Mouse (Mus musculus) brain, embryonic 14.5 days (tissue): Measurements from ENCODE around the gene Spag9. TPM values are rescaled to one million over a fixed set of nuclear protein-coding genes. Genes with fewer than 3 reads are reported as not detected.

ENCODE experiments used
- DNase-seq: peaks from one replicate; pipeline ENCODE4 v3.0.0-alpha.2; 2011; ENCODE audit warnings: low read depth
- CTCF ChIP-seq: fragments of 200-500 bp; IDR thresholded peaks from 2 replicates; pipeline ENCODE4 v1.5.1; 2012; ENCODE audit warnings: inconsistent platforms, mild to moderate bottlenecking, moderate library complexity, borderline replicate concordance; ENCODE audit not compliant: insufficient read depth, insufficient read length; ENCODE audit errors: extremely low read depth
- POLR2A ChIP-seq: fragments of 200-500 bp; IDR thresholded peaks from 2 replicates; pipeline ENCODE4 v1.6.1; 2012; ENCODE audit warnings: mild to moderate bottlenecking, inconsistent platforms, borderline replicate concordance; ENCODE audit not compliant: poor library complexity, insufficient read depth, insufficient read length, severe bottlenecking; ENCODE audit errors: extremely low read depth
- polyA plus RNA-seq: library from polyadenylated mRNA; depleted of rRNA; stranded (reverse); fragments of >200 nt; gene quantifications from 2 replicates; pipeline ENCODE4 v1.2.3, GENCODE M21; 2012; rRNA removed

Spag9 gene
- polyA plus RNA-seq: 91.9 and 112 TPM in 2 replicates

GRCm38 (mm10) chr11:93995720-93996305 is at the start of gene Spag9:
Spag9 (plus strand) TSS chr11:93996091.
- DNase-seq: peak; percentile 97
- peak; percentile 84 for TF ChIP-seq POLR2A
- TF ChIP-seq CTCF: no peak

GRCm38 (mm10) chr11:93948887-93949567 is 46.9 kb upstream of the Spag9 start:
- TF ChIP-seq POLR2A (no peak), CTCF (no peak)
- DNase-seq: no peak

GRCm38 (mm10) chr11:93950045-93950444 is 45.8 kb upstream of the Spag9 start:
- no peak for DNase-seq
- TF ChIP-seq CTCF: no peak

- DNase-seq: no peak
- TF ChIP-seq POLR2A: no peak
- no peak for TF ChIP-seq CTCF
These were observed 43.5 kb upstream of the Spag9 start for GRCm38 (mm10) chr11:93952376-93952775.

GRCm38 (mm10) chr11:93954738-93955255 is 41.1 kb upstream of the Spag9 start:
- TF ChIP-seq CTCF: no peak
- TF ChIP-seq POLR2A: no peak
- DNase-seq: peak; percentile 54

GRCm38 (mm10) chr11:93955256-93956150 is 40.4 kb upstream of the Spag9 start:
- TF ChIP-seq CTCF: no peak
- peak; percentile 5; the same call in 1 of the 2 replicates for TF ChIP-seq POLR2A

GRCm38 (mm10) chr11:93956159-93956558 is 39.7 kb upstream of the Spag9 start, which contains the start of gene Nme2:
Nme2 (minus strand) TSS chr11:93956259.
- TF ChIP-seq CTCF (no peak), POLR2A (no peak)
- no peak for DNase-seq

More at GRCm38 (mm10) chr11:93955256-93956150, 40.4 kb upstream of the Spag9 start:
- peak; percentile 96 for DNase-seq

- DNase-seq: no peak
- no peak for TF ChIP-seq POLR2A
- no peak for TF ChIP-seq CTCF
These were observed 38.8 kb upstream of the Spag9 start for GRCm38 (mm10) chr11:93957031-93957555.

- DNase-seq: no peak
- TF ChIP-seq POLR2A (no peak), CTCF (no peak)
These were observed 38.1 kb upstream of the Spag9 start for GRCm38 (mm10) chr11:93957746-93958145.

- DNase-seq: no peak
- no peak for TF ChIP-seq CTCF
- TF ChIP-seq POLR2A: no peak
These were observed 34.4 kb upstream of the Spag9 start for GRCm38 (mm10) chr11:93961482-93961881.

- TF ChIP-seq POLR2A (no peak), CTCF (no peak)
- no peak for DNase-seq
These were observed 32.9 kb upstream of the Spag9 start for GRCm38 (mm10) chr11:93963013-93963412.
